ENCODE assay signal across 19 mouse cellular contexts in genomic region chr9:118895101-118895500, GRCm38 (mm10). TPM values are rescaled to one million over a fixed set of nuclear protein-coding genes. Genes with fewer than 3 reads are reported as not detected.
DNase-seq lines count a peak whose midpoint lies in the region; ATAC-seq and TF ChIP-seq lines count a peak whose summit lies in the region.
"Had no signal": no experiment of that assay in that cellular context is flagged by ENCODE, and none has a peak within 500 bp of the region (broad histone marks: within the 10 kb centered on the region; RNA-seq: fewer than 3 reads in every experiment).

No protein-coding gene starts in this region.

- no peaks in the 10 kb centered on the region for H3K9me3 ChIP-seq in forebrain, postnatal 0 days (ENCODE audit: low read length)
- no peaks in the 10 kb centered on the region for H3K9me3 ChIP-seq in forebrain, embryonic 11.5 days (ENCODE audit: control insufficient read depth, low read length)
- no peaks in the 10 kb centered on the region; the same call in 1 of the 2 replicates for H3K9me3 ChIP-seq in limb, embryonic 11.5 days (ENCODE audit: control insufficient read depth, low read length)
- no peaks in the 10 kb centered on the region for H3K9me3 ChIP-seq in limb, embryonic 10.5 days (replicated peaks)
- H3K9me3 ChIP-seq in CH12.LX (replicated peaks; ENCODE audit: low read length): peaks cover 2% of the 10 kb centered on the region
- no peaks in the 10 kb centered on the region for H3K9me3 ChIP-seq in limb, embryonic 14.5 days (ENCODE audit: control insufficient read depth, low read length)
- H3K9me3 ChIP-seq: hindbrain, embryonic 13.5 days; neural tube, embryonic 13.5 days had no signal

- H3K36me3 ChIP-seq in forebrain, postnatal 0 days (ENCODE audit: insufficient read depth): no peaks in the 10 kb centered on the region
- H3K36me3 ChIP-seq in forebrain, embryonic 11.5 days (ENCODE audit: control insufficient read depth, insufficient read depth, low read length): no peaks in the 10 kb centered on the region
- no peaks in the 10 kb centered on the region for H3K36me3 ChIP-seq in limb, embryonic 11.5 days (ENCODE audit: control insufficient read depth, insufficient read depth, low read length)
- peaks cover 35% of the 10 kb centered on the region for H3K36me3 ChIP-seq in limb, embryonic 10.5 days
- no peaks in the 10 kb centered on the region for H3K36me3 ChIP-seq in CH12.LX (replicated peaks in 1 of 2; ENCODE audit: control insufficient read depth in 1 of 2, insufficient read depth in 1 of 2, low read length in 1 of 2)
- peaks cover 4% of the 10 kb centered on the region for H3K36me3 ChIP-seq in limb, embryonic 14.5 days (ENCODE audit: control insufficient read depth, insufficient read depth, low read length)

- TF ChIP-seq EP300 in CH12.LX (IDR thresholded peaks at IDR 0.05; ENCODE audit: low read length): no peak

- TF ChIP-seq POLR2A in CH12.LX (IDR thresholded peaks at IDR 0.05; ENCODE audit: low read depth, low read length): no peak
- no peak for TF ChIP-seq POLR2A in limb, embryonic 14.5 days (IDR thresholded peaks at IDR 0.05; ENCODE audit: borderline replicate concordance, extremely low read depth, insufficient read depth, insufficient read length)

- H3K4me1 ChIP-seq in forebrain, postnatal 0 days (ENCODE audit: insufficient read depth): no peaks in the 10 kb centered on the region
- H3K4me1 ChIP-seq in forebrain, embryonic 11.5 days (replicated peaks; ENCODE audit: control insufficient read depth, insufficient read depth, low read length): no peaks in the 10 kb centered on the region
- H3K4me1 ChIP-seq in limb, embryonic 11.5 days (ENCODE audit: control insufficient read depth, insufficient read depth, low read length): peaks cover 18% of the 10 kb centered on the region
- H3K4me1 ChIP-seq in limb, embryonic 10.5 days: peaks cover 25% of the 10 kb centered on the region
- no peaks in the 10 kb centered on the region for H3K4me1 ChIP-seq in CH12.LX (ENCODE audit: control insufficient read depth in 1 of 2, insufficient read depth in 2 of 2)
- peaks cover 17% of the 10 kb centered on the region for H3K4me1 ChIP-seq in limb, embryonic 14.5 days (ENCODE audit: control insufficient read depth, insufficient read depth, low read length)
- H3K4me1 ChIP-seq: megakaryocyte, embryonic 14.5 days had no signal

- H3K4me3 ChIP-seq in forebrain, postnatal 0 days (ENCODE audit: low read depth, low read length): no peak overlapping the region
- H3K4me3 ChIP-seq in forebrain, embryonic 11.5 days (ENCODE audit: low read depth, low read length): no peak overlapping the region
- H3K4me3 ChIP-seq in limb, embryonic 11.5 days (ENCODE audit: low read depth, low read length): no peak overlapping the region
- no peak overlapping the region for H3K4me3 ChIP-seq in limb, embryonic 10.5 days
- H3K4me3 ChIP-seq in CH12.LX (replicated peaks in 1 of 3; ENCODE audit: low read depth in 2 of 3, low read length in 2 of 3, poor library complexity in 1 of 3): no peak overlapping the region
- no peak overlapping the region for H3K4me3 ChIP-seq in limb, embryonic 14.5 days (replicated peaks; ENCODE audit: low read length)
- H3K4me3 ChIP-seq: hindbrain, embryonic 13.5 days; megakaryocyte, embryonic 14.5 days; neural tube, embryonic 13.5 days had no signal

- WGBS in forebrain, postnatal 0 days: 70% methylated on average over 2 of the region's 2 CpGs
- 80% methylated on average over 2 of the region's 2 CpGs for WGBS in forebrain, embryonic 11.5 days
- 79% methylated on average over 2 of the region's 2 CpGs for WGBS in limb, embryonic 11.5 days
- 81% methylated on average over 2 of the region's 2 CpGs for WGBS in limb, embryonic 10.5 days
- WGBS in limb, embryonic 14.5 days: 46% methylated on average over 2 of the region's 2 CpGs

- H3K27me3 ChIP-seq in forebrain, postnatal 0 days (ENCODE audit: insufficient read depth, low read length): no peaks in the 10 kb centered on the region
- no peaks in the 10 kb centered on the region for H3K27me3 ChIP-seq in forebrain, embryonic 11.5 days (ENCODE audit: control insufficient read depth, insufficient read depth, low read length)
- H3K27me3 ChIP-seq in limb, embryonic 11.5 days (ENCODE audit: control insufficient read depth, insufficient read depth, low read length): no peaks in the 10 kb centered on the region
- H3K27me3 ChIP-seq in limb, embryonic 10.5 days (ENCODE audit: low read depth, poor library complexity, severe bottlenecking): no peaks in the 10 kb centered on the region
- H3K27me3 ChIP-seq in CH12.LX (replicated peaks): peaks cover 69% of the 10 kb centered on the region
- no peaks in the 10 kb centered on the region for H3K27me3 ChIP-seq in limb, embryonic 14.5 days (ENCODE audit: control insufficient read depth, insufficient read depth, low read length)
- H3K27me3 ChIP-seq: hindbrain, embryonic 13.5 days; neural tube, embryonic 13.5 days had no signal

- in situ Hi-C loops in CH12.LX (cut with MboI; ENCODE audit: low pct_ligation_motif_present, low pct_unique_long_range_greater_than_20kb, low sequenced_read_pairs): no loop called here

- H3K9ac ChIP-seq in forebrain, postnatal 0 days: no peak overlapping the region
- H3K9ac ChIP-seq in forebrain, embryonic 11.5 days (ENCODE audit: low read length): no peak overlapping the region
- no peak overlapping the region for H3K9ac ChIP-seq in limb, embryonic 11.5 days (ENCODE audit: low read length)
- no peak overlapping the region for H3K9ac ChIP-seq in CH12.LX (ENCODE audit: insufficient read depth, low read depth)
- H3K9ac ChIP-seq in limb, embryonic 14.5 days (ENCODE audit: low read depth, low read length, severe bottlenecking): no peak overlapping the region
- H3K9ac ChIP-seq: hindbrain, embryonic 13.5 days; neural tube, embryonic 13.5 days had no signal

- no peak overlapping the region for H3K4me2 ChIP-seq in forebrain, postnatal 0 days (ENCODE audit: low read depth)
- no peak overlapping the region for H3K4me2 ChIP-seq in forebrain, embryonic 11.5 days (ENCODE audit: low read depth, low read length, severe bottlenecking)
- H3K4me2 ChIP-seq in limb, embryonic 11.5 days (ENCODE audit: low read depth, severe bottlenecking): no peak overlapping the region
- H3K4me2 ChIP-seq in CH12.LX (ENCODE audit: insufficient read depth, low read depth, poor library complexity, severe bottlenecking): no peak overlapping the region
- no peak overlapping the region for H3K4me2 ChIP-seq in limb, embryonic 14.5 days (replicated peaks; ENCODE audit: low read depth, low read length, severe bottlenecking)
- H3K4me2 ChIP-seq: hindbrain, embryonic 13.5 days; neural tube, embryonic 13.5 days had no signal

- peak; percentile 52 for TF ChIP-seq CTCF in forebrain, postnatal 0 days (IDR thresholded peaks at IDR 0.05; ENCODE audit: low read depth)
- TF ChIP-seq CTCF in CH12.LX (conservative IDR thresholded peaks at IDR 0.05 in 1 of 2, IDR thresholded peaks at IDR 0.05 in 1 of 2; ENCODE audit: low read depth in 2 of 2, low read length in 2 of 2): peak in 1 of 2 experiments; percentile 21; a peak in 1 of 4 replicates

- H3K79me2 ChIP-seq in CH12.LX (replicated peaks; ENCODE audit: control insufficient read depth, extremely low read depth, insufficient read depth, poor library complexity, severe bottlenecking): no peaks in the 10 kb centered on the region

- dilution Hi-C loops in CH12.LX (cut with MboI; ENCODE audit: extremely low pct_ligation_motif_present, extremely low pct_unique_long_range_greater_than_20kb, low sequenced_read_pairs): no loop called here

- no peak for ATAC-seq in forebrain, postnatal 0 days
- no peak for ATAC-seq in forebrain, embryonic 11.5 days (replicated peaks; ENCODE audit: low FRiP score)
- 0 out of 2 replicates have a peak, but pooled peaks have one; percentile 41 for ATAC-seq in limb, embryonic 11.5 days (ENCODE audit: insufficient number of reproducible peaks, low FRiP score, low TSS enrichment, low read depth)
- ATAC-seq in limb, embryonic 14.5 days (ENCODE audit: low FRiP score, low read depth): no peak

- DNase-seq in forebrain, postnatal 0 days: peak; percentile 45
- no peak for DNase-seq in forebrain, embryonic 11.5 days (ENCODE audit: low spot score)
- DNase-seq in limb, embryonic 11.5 days (ENCODE audit: low spot score): no peak
- DNase-seq in limb, embryonic 10.5 days (ENCODE audit: low spot score): no peak
- DNase-seq in CH12.LX (ENCODE audit: extremely low read depth): no peak
- DNase-seq in limb, embryonic 14.5 days (ENCODE audit: low spot score): peak; percentile 69
- DNase-seq in adrenal gland, postnatal 4 days (ENCODE audit: low spot score in 2 of 2): no peak
- DNase-seq: cerebellum, adult 9-11 months; gastrocnemius, postnatal 10 days; kidney, adult 11 months; kidney, postnatal 14 days; layer of hippocampus, adult 9-11 months; liver; lung, adult 2 months; right cerebral cortex, postnatal 4 days; thymus, postnatal 36 days had no signal

- no peak overlapping the region for H3K27ac ChIP-seq in forebrain, postnatal 0 days (ENCODE audit: low read depth, low read length)
- no peak overlapping the region for H3K27ac ChIP-seq in forebrain, embryonic 11.5 days (ENCODE audit: low read depth, low read length)
- H3K27ac ChIP-seq in limb, embryonic 11.5 days (replicated peaks; ENCODE audit: low read depth, low read length): no peak overlapping the region
- no peak overlapping the region for H3K27ac ChIP-seq in limb, embryonic 10.5 days
- no peak overlapping the region for H3K27ac ChIP-seq in CH12.LX (ENCODE audit: insufficient read depth, low read depth)
- no peak overlapping the region for H3K27ac ChIP-seq in limb, embryonic 14.5 days (replicated peaks; ENCODE audit: low read depth, low read length)
- H3K27ac ChIP-seq: hindbrain, embryonic 13.5 days; neural tube, embryonic 13.5 days had no signal

- peak; percentile 4 for TF ChIP-seq RAD21 in CH12.LX (IDR thresholded peaks at IDR 0.05; ENCODE audit: low read depth, low read length)

TF ChIP-seq in CH12.LX, 34 proteins besides CTCF, POLR2A, EP300 and RAD21 (continues in another document):
- TF ChIP-seq MEF2A (IDR thresholded peaks at IDR 0.05; ENCODE audit: borderline replicate concordance, low read depth, low read length) (no peak), ZNF384 (IDR thresholded peaks at IDR 0.05; ENCODE audit: low read depth, low read length) (no peak), ELF1 (IDR thresholded peaks at IDR 0.05; ENCODE audit: low read depth, low read length) (no peak)

RNA-seq across cellular contexts. Expression of gene Ctdspl, which starts 31.2 kb away (rescaled TPM):
- total RNA-seq in forebrain, postnatal 0 days (2014; rRNA removed): 7.8 and 7.9 TPM in 2 replicates
- polyA plus RNA-seq in forebrain, postnatal 0 days (2015; fragmentation: Nextera tagmentation; extraction: Ambion mirVana): 1.9 and 4.6 TPM in 2 replicates
- 9.0 and 9.1 TPM in 2 replicates for polyA plus RNA-seq in forebrain, embryonic 11.5 days (2014; fragmentation: Nextera tagmentation; extraction: Ambion mirVana)
- 13.6 and 13.9 TPM in 2 replicates for polyA plus RNA-seq in limb, embryonic 11.5 days (2014; fragmentation: Nextera tagmentation; extraction: Ambion mirVana)
- 8.8 and 11.6 TPM in 2 replicates for polyA plus RNA-seq in limb, embryonic 10.5 days (2016; fragmentation: Nextera tagmentation; extraction: Ambion mirVana)
- total RNA-seq in CH12.LX (2012; rRNA removed) (not detected in 2 replicates), CH12.LX (2014; rRNA removed) (not detected in 2 replicates)
- polyA plus RNA-seq in CH12.LX (2012; ENCODE audit: insufficient read length, low read depth): not detected in 2 replicates
- polyA plus RNA-seq in limb, embryonic 14.5 days (2012; rRNA removed): 38.0 and 43.5 TPM in 2 replicates
- 23.8 and 28.6 TPM in 2 replicates for polyA plus RNA-seq in limb, embryonic 14.5 days (2014; fragmentation: Nextera tagmentation; extraction: Ambion mirVana)
- total RNA-seq in adrenal gland, postnatal 4 days (2021): 10 to 100 TPM; 32.5 to 37.4 TPM

Comparison
In these comparisons a context has a peak if more than half of its experiments do, and no peak if none do; other contexts are left out.
1. DNase-seq: peak in forebrain, postnatal 0 days (single experiment) and limb, embryonic 14.5 days (single experiment); none in forebrain, embryonic 11.5 days (single experiment), limb, embryonic 11.5 days (single experiment), limb, embryonic 10.5 days (single experiment), CH12.LX (single experiment) and adrenal gland, postnatal 4 days (0 of 2).